Mouse (Mus musculus) Patski (cell line): ENCODE data around the gene Spata17. TPM values are rescaled to one million over a fixed set of nuclear protein-coding genes. Genes with fewer than 3 reads are reported as not detected.

Experiments
- ATAC-seq: fragments of 100-300 bp; one replicate; pipeline ENCODE4 v1.8.0; 2021
- CTCF ChIA-PET: fragments of 350-600 bp; sonication (Branson Sonifier 250); formaldehyde crosslinking; loops from one replicate; lab custom pipeline; 2022; ENCODE audit warnings: inconsistent platforms; lab: Charles Lee
- POLR2A ChIA-PET: fragments of 350-600 bp; sonication (Branson Sonifier 250); formaldehyde crosslinking; loops from one replicate; lab custom pipeline; 2022; ENCODE audit warnings: antibody characterized with exemption, inconsistent platforms; lab: Charles Lee
- DNase-seq: peaks from one replicate; pipeline ENCODE4 v3.0.0-alpha.2; 2011; ENCODE audit warnings: low read depth, low spot score
- H3K27me3 ChIP-seq: fragments of 371-371 bp; one replicate; pipeline ENCODE4 v1.5.1; 2021
- CTCF ChIP-seq: fragments of 100-300 bp; IDR thresholded peaks from one replicate; pipeline ENCODE4 v1.5.1; 2021
- in situ Hi-C: fragments of 300-500 bp; cut with MboI; formaldehyde crosslinking; loops from 3 replicates; pipeline ENCODE4 v1.11.1; 2018; ENCODE audit warnings: low pct_unique_long_range_greater_than_20kb, mixed read lengths
- polyA plus RNA-seq: library from polyadenylated mRNA; unstranded; gene quantifications from one replicate; pipeline ENCODE4 v1.2.3, GENCODE M21; 2021

Spata17 gene
- 1.7 TPM for polyA plus RNA-seq

DNA sequence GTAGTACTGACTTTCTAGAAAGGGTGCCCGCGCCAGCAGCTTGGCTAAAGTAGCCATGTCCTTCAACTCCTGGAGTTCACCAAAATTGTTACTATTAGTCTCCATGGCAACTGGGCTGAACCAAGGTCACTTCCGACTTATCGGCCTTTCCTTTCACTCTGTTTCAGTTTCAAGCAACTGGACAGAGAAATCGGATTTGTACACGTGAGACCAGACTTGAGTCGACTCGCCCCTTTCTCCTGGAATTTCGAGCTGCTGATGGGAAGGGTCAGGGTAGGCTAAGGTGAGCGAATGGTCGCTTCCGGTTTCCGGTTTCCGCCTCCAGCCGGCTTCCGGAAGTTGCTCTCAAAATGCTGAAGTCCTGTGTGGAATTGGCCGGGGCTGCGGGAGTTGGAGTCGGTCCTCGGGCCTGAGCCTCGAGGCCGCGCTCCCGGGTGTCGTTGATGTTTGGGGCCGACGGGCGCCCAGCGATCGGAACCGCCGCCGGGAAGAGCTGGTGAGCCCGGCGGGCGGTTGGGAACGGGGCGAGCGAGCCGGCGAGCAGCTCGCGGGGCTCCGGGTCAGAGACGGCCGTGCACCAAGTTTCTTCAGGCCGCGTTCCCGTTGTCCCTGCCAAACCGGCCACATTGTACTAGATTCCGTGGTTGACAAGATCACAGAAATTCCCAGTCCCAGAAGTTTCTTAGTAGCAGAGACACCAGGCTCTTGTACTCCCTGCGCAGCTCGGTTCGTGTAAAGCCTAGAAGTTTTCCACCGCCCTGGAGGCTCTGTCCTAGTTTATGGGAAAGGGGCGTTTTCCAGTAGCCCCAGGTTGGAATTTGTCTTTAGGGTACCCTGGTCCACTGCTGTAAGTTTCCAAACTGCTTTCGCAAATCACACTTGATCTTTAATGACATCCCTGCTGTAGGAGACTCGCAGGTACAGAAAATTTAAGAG lies at the start of gene Spata17, which contains the start of gene Gpatch2:
Gene Spata17, minus strand, starts transcription at position 285 of the 936 bp plus-strand sequence.
Gene Gpatch2, plus strand, starts transcription at position 328 of the 936 bp plus-strand sequence.
- CTCF ChIA-PET: no interaction called here
- peak; percentile 97 for ATAC-seq
- in situ Hi-C loops: no loop called here
- DNase-seq: no peak
- POLR2A ChIA-PET: interaction anchor here (0.6 to 0.9 kb wide), 3 partner anchors 10 to 1208 kb away, joined by 3 to 4 read pairs (median 4); no protein-coding TSS in a partner anchor
- TF ChIP-seq CTCF: no peak
- no peaks in the 10 kb centered on the region for H3K27me3 ChIP-seq

DNA sequence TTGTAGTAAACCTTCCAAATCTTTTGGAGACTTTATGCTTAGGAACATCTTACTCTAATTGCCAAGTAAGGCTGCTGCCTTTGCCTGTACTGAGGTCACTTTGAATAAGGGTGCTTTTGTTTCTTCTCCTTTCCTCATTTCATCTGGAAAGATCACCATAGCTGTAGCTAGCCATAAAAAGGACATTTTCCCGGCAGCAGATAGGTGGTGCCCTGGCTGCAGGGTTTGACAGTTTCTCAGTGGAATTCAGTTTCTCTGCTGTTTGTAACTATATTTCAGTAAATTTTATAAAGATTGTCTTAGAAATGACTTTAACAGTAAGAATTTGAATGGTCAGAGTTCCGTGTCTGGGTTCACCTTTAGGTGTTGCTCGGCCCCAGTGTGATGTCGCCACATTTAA lies 43.5 kb upstream of the Spata17 start:
- TF ChIP-seq CTCF: peak; percentile 24
- ATAC-seq (no peak), DNase-seq (no peak)
- ChIA-PET CTCF (interaction anchor here (1.1 kb wide), 1 partner anchor 10 kb away, joined by 3 read pairs; no protein-coding TSS in a partner anchor), POLR2A (no interaction called here)
- in situ Hi-C loops: no loop called here
- no peaks in the 10 kb centered on the region for H3K27me3 ChIP-seq

- in situ Hi-C loops: no loop called here
- no peaks in the 10 kb centered on the region for H3K27me3 ChIP-seq
- ATAC-seq (no peak), DNase-seq (no peak)
- ChIA-PET CTCF (no interaction called here), POLR2A (no interaction called here)
- TF ChIP-seq CTCF: no peak
Measured at GRCm38 (mm10) chr1:187250741-187251262, 35.5 kb upstream of the Spata17 start.

GRCm38 (mm10) chr1:187244734-187245133 lies 29.5 kb upstream of the Spata17 start:
- H3K27me3 ChIP-seq: no peaks in the 10 kb centered on the region
- DNase-seq: no peak
- POLR2A ChIA-PET: interaction anchor here (1.2 kb wide), 1 partner anchor 9 kb away, joined by 3 read pairs; no protein-coding TSS in a partner anchor
- in situ Hi-C loops: no loop called here
- TF ChIP-seq CTCF: no peak
- ATAC-seq: no peak
- CTCF ChIA-PET: interaction anchor here (0.9 to 2.7 kb wide), 3 partner anchors 9 to 454 kb away, joined by 4 to 9 read pairs (median 4); no protein-coding TSS in a partner anchor

GRCm38 (mm10) chr1:187241329-187241728 lies 26.1 kb upstream of the Spata17 start:
- in situ Hi-C loops: no loop called here
- no peaks in the 10 kb centered on the region for H3K27me3 ChIP-seq
- ChIA-PET POLR2A (no interaction called here), CTCF (no interaction called here)
- no peak for ATAC-seq
- no peak for TF ChIP-seq CTCF
- no peak for DNase-seq

DNA sequence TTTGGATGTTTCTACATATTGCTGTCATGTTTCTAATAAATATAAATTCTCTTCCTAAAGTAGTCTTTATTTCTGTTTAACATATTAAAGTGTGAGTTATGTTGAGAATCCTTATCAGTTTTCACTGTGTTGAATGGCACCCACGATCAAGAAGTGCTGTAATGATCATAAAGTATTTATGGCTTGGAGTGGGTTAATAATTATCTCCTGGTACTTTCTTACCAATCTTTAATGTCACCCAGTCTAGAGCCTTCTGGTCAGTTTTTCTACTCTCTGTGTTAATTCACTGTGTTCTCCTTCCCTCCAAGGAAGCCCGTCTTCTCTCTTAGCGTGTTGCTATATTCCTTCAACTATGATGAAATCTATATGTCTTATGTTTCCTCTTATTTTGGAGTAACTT lies 25.0 kb upstream of the Spata17 start:
- H3K27me3 ChIP-seq: no peaks in the 10 kb centered on the region
- no peak for ATAC-seq
- ChIA-PET CTCF (no interaction called here), POLR2A (no interaction called here)
- no peak for DNase-seq
- in situ Hi-C loops: no loop called here
- no peak for TF ChIP-seq CTCF

DNA sequence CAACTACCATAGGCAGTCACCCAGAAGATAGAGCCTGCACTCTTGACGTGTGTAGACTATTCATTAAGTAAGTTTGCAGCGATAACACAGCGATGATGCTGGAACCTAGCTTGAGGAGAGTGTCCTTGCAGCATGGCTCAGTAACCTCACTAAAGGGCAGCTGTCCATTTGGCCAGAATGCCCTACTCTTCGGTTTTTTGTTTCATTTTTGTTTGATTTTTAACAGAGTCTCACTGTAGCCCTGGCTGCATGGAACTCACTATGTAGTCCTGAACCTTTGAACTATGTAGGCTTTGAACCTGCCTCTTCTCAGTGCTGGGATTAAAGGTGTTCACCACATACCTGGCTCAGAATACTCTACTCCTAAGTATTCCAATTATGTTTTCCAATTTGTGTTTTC lies 22.8 kb upstream of the Spata17 start:
- in situ Hi-C loops: no loop called here
- ChIA-PET CTCF (no interaction called here), POLR2A (no interaction called here)
- no peak for TF ChIP-seq CTCF
- DNase-seq: no peak
- ATAC-seq: no peak
- H3K27me3 ChIP-seq: no peaks in the 10 kb centered on the region

DNA sequence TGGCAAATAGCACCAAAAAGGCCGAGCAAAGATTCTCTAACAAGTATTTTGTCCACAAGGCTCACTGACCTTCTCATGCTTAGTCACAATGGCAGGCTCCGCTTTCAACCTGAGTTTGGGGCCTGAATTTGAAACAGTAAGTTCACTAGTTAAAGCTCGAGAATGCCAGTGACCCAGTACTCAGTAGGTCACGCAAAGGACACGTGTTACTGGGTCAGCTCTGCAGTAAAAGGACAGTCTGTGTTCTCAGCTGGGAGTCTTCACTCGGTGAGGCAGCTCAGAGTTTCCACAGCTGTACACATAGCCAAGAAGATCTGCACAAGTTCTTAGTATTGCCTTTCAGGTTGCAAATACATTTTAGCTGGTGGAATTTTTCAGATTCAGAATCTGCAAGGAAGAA lies 21.0 kb upstream of the Spata17 start:
- in situ Hi-C loops: no loop called here
- no peak for TF ChIP-seq CTCF
- DNase-seq: no peak
- ATAC-seq: no peak
- ChIA-PET CTCF (no interaction called here), POLR2A (no interaction called here)
- no peaks in the 10 kb centered on the region for H3K27me3 ChIP-seq

GRCm38 (mm10) chr1:187235161-187235560 lies 19.9 kb upstream of the Spata17 start:
- ChIA-PET POLR2A (no interaction called here), CTCF (interaction anchor here (0.7 to 1.1 kb wide), 2 partner anchors 8 to 93 kb away, joined by 3 to 4 read pairs; no protein-coding TSS in a partner anchor)
- no peaks in the 10 kb centered on the region for H3K27me3 ChIP-seq
- TF ChIP-seq CTCF: no peak
- in situ Hi-C loops: no loop called here
- ATAC-seq: peak; percentile 51
- DNase-seq: no peak

GRCm38 (mm10) chr1:187232996-187233615 lies 17.8 kb upstream of the Spata17 start:
- no peaks in the 10 kb centered on the region for H3K27me3 ChIP-seq
- ATAC-seq: no peak
- ChIA-PET POLR2A (interaction anchor here (0.7 kb wide), 1 partner anchor 708 kb away, joined by 4 read pairs; no protein-coding TSS in a partner anchor), CTCF (interaction anchor here (0.9 to 1.5 kb wide), 3 partner anchors 13 to 116 kb away, joined by 3 read pairs; no protein-coding TSS in a partner anchor)
- no peak for TF ChIP-seq CTCF
- in situ Hi-C loops: no loop called here
- DNase-seq: no peak
